Mouse (Mus musculus) testis, postnatal 14 days (tissue): Measurements from ENCODE around the gene Elavl1.
A peak's percentile ranks its signal among the peaks of the same experiment; 100 is the strongest.
"Not testable (repeated sequence)": the region's sequence is repeated elsewhere in the genome, so short reads cannot be mapped to it uniquely, and the experiment has no call there.

Experiments used
- DNase-seq: peaks from one replicate; pipeline ENCODE4 v3.0.0; 2021; ENCODE audit warnings: low spot score

The Elavl1 gene

GRCm38 (mm10) chr8:4324983-4325750 is at the start of gene Elavl1, which contains the start of gene Ccl25:
Gene Elavl1 (minus strand): TSS chr8:4325413.
Gene Ccl25 (plus strand): TSS chr8:4325210.
- DNase-seq: peak; percentile 96

- DNase-seq: no peak
These were observed 47.4 kb upstream of the Elavl1 start for GRCm38 (mm10) chr8:4372657-4373056.

- no peak for DNase-seq
These were observed 44.9 kb upstream of the Elavl1 start for GRCm38 (mm10) chr8:4370078-4370477.

GRCm38 (mm10) chr8:4368470-4368869 is 43.3 kb upstream of the Elavl1 start:
- DNase-seq: no peak

- DNase-seq: no peak
These were observed 42.6 kb upstream of the Elavl1 start for GRCm38 (mm10) chr8:4367808-4368207.

GRCm38 (mm10) chr8:4366189-4366588 is 41.0 kb upstream of the Elavl1 start:
- no peak for DNase-seq

- DNase-seq: no peak
These were observed 35.7 kb upstream of the Elavl1 start for GRCm38 (mm10) chr8:4360922-4361321.

GRCm38 (mm10) chr8:4359362-4359761 is 34.1 kb upstream of the Elavl1 start:
- DNase-seq: no peak

GRCm38 (mm10) chr8:4355455-4355854 is 30.2 kb upstream of the Elavl1 start:
- no peak for DNase-seq

GRCm38 (mm10) chr8:4354516-4354915 is 29.3 kb upstream of the Elavl1 start:
- DNase-seq: no peak

- no peak for DNase-seq
These were observed 28.5 kb upstream of the Elavl1 start for GRCm38 (mm10) chr8:4353741-4354140.

GRCm38 (mm10) chr8:4352562-4352961 is 27.3 kb upstream of the Elavl1 start:
- DNase-seq: not testable (repeated sequence)

- no peak for DNase-seq
These were observed 25.4 kb upstream of the Elavl1 start for GRCm38 (mm10) chr8:4350618-4351017.

GRCm38 (mm10) chr8:4349335-4349734 is 24.1 kb upstream of the Elavl1 start:
- DNase-seq: no peak

- DNase-seq: no peak
These were observed 23.1 kb upstream of the Elavl1 start for GRCm38 (mm10) chr8:4348275-4348674.

GRCm38 (mm10) chr8:4347661-4348060 is 22.4 kb upstream of the Elavl1 start:
- DNase-seq: no peak

- DNase-seq: no peak
These were observed 15.0 kb upstream of the Elavl1 start for GRCm38 (mm10) chr8:4340207-4340606.

- no peak for DNase-seq
These were observed 10.5 kb upstream of the Elavl1 start for GRCm38 (mm10) chr8:4335678-4336077.

- no peak for DNase-seq
These were observed 8.8 kb upstream of the Elavl1 start for GRCm38 (mm10) chr8:4333966-4334365.

GRCm38 (mm10) chr8:4329000-4329399 is 3.8 kb upstream of the Elavl1 start:
- DNase-seq: no peak

- no peak for DNase-seq
These were observed 481 bp upstream of the Elavl1 start for GRCm38 (mm10) chr8:4325751-4326036.

GRCm38 (mm10) chr8:4324525-4324924 is 688 bp downstream of the Elavl1 start:
- peak; percentile 85 for DNase-seq

- DNase-seq: no peak
These were observed 1.3 kb downstream of the Elavl1 start for GRCm38 (mm10) chr8:4323917-4324316.

GRCm38 (mm10) chr8:4322470-4322869 is 2.7 kb downstream of the Elavl1 start:
- DNase-seq: peak; percentile 62
